Mouse (Mus musculus) liver, embryonic 13.5 days (tissue): ENCODE data around the gene Bcl9l. TPM values are rescaled to one million over a fixed set of nuclear protein-coding genes. Genes with fewer than 3 reads are reported as not detected.

Experiments
- ATAC-seq: fragments of 200-750 bp; cut with Nextera tagmentation; 2 replicates; pipeline ENCODE4 v1.8.0; 2017; ENCODE audit warnings: low read depth, mild to moderate bottlenecking, moderate number of reproducible peaks, moderate library complexity
- DNase-seq: peaks from one replicate; pipeline ENCODE4 v3.0.0; 2022
- H3K27ac ChIP-seq: fragments of 300-500 bp; sonication (generic); 2 replicates; pipeline ENCODE4 v1.5.1; 2015; ENCODE audit warnings: moderate library complexity, mild to moderate bottlenecking, inconsistent platforms
- H3K27me3 ChIP-seq: fragments of 300-500 bp; sonication (generic); 2 replicates; pipeline ENCODE4 v1.6.1; 2015; ENCODE audit warnings: mild to moderate bottlenecking, inconsistent platforms
- H3K36me3 ChIP-seq: fragments of 300-500 bp; sonication (generic); 2 replicates; pipeline ENCODE4 v1.6.1; 2015; ENCODE audit warnings: mild to moderate bottlenecking, inconsistent platforms
- H3K4me1 ChIP-seq: fragments of 300-500 bp; sonication (generic); replicated peaks from 2 replicates; pipeline ENCODE4 v1.6.1; 2015; ENCODE audit warnings: inconsistent platforms
- H3K4me2 ChIP-seq: fragments of 300-500 bp; sonication (generic); 2 replicates; pipeline ENCODE4 v1.6.1; 2015; ENCODE audit warnings: inconsistent platforms, mild to moderate bottlenecking, moderate library complexity
- H3K4me3 ChIP-seq: fragments of 300-500 bp; sonication (generic); replicated peaks from 2 replicates; pipeline ENCODE4 v1.5.1; 2015; ENCODE audit warnings: mild to moderate bottlenecking, inconsistent platforms
- H3K9ac ChIP-seq: fragments of 300-500 bp; sonication (generic); 2 replicates; pipeline ENCODE4 v1.6.1; 2015; ENCODE audit warnings: mild to moderate bottlenecking, inconsistent platforms
- H3K9me3 ChIP-seq: fragments of 300-500 bp; sonication (generic); replicated peaks from 2 replicates; pipeline ENCODE4 v1.6.1; 2016; ENCODE audit warnings: inconsistent platforms
- WGBS: fragments of 180-500 bp; shearing (Covaris S2); methylation state at CpG from one replicate; pipeline ENCODE4 v1.1.7; 2015; ENCODE audit not compliant: insufficient replicate concordance; 5-methylcytosine and 5-hydroxymethylcytosine counted together
- polyA plus RNA-seq: library from polyadenylated mRNA; unstranded; fragments of >200 nt; fragmentation: Nextera tagmentation; extraction: Ambion mirVana; gene quantifications from 2 replicates; pipeline ENCODE4 v1.2.1, GENCODE M21; 2015

Gene Bcl9l
- polyA plus RNA-seq, 1 experiment from 2014 or later, result 1.5 TPM

GRCm38 (mm10) chr9:44473184-44473583 lies 9.4 kb upstream of the Bcl9l start:
- 43% methylated on average over 3 of the region's 3 CpGs for WGBS
- no peak for DNase-seq

GRCm38 (mm10) chr9:44474327-44474726 lies 8.3 kb upstream of the Bcl9l start:
- 45% methylated on average over 1 of the region's 1 CpGs for WGBS
- no peaks in the 10 kb centered on the region for H3K9me3 ChIP-seq
- ATAC-seq (no peak), DNase-seq (no peak)
- no peak overlapping the region for H3K27ac ChIP-seq
- H3K36me3 ChIP-seq, result no peaks in the 10 kb centered on the region
- no peak overlapping the region for H3K4me3 ChIP-seq
- H3K9ac ChIP-seq, result no peak overlapping the region
- H3K4me2 ChIP-seq, result no peak overlapping the region
- H3K4me1 ChIP-seq, result peaks cover 21% of the 10 kb centered on the region
- H3K27me3 ChIP-seq, result peaks cover 27% of the 10 kb centered on the region

More at GRCm38 (mm10) chr9:44473184-44473583, 9.4 kb upstream of the Bcl9l start:
- Histone ChIP-seq H3K36me3 (no peaks in the 10 kb centered on the region), H3K9me3 (no peaks in the 10 kb centered on the region), H3K4me2 (no peak overlapping the region), H3K4me3 (no peak overlapping the region), H3K27ac (no peak overlapping the region), H3K4me1 (peaks cover 9% of the 10 kb centered on the region), H3K27me3 (peaks cover 27% of the 10 kb centered on the region), H3K9ac (no peak overlapping the region)
- ATAC-seq, result no peak

GRCm38 (mm10) chr9:44475936-44476335 lies 6.7 kb upstream of the Bcl9l start:
- no peaks in the 10 kb centered on the region for H3K36me3 ChIP-seq
- WGBS, result 86% methylated on average over 3 of the region's 3 CpGs
- no peaks in the 10 kb centered on the region for H3K9me3 ChIP-seq
- DNase-seq (no peak), ATAC-seq (no peak)
- peaks cover 28% of the 10 kb centered on the region for H3K4me1 ChIP-seq
- H3K27ac ChIP-seq, result no peak overlapping the region
- H3K4me2 ChIP-seq, result no peak overlapping the region
- H3K4me3 ChIP-seq, result no peak overlapping the region
- H3K27me3 ChIP-seq, result peaks cover 31% of the 10 kb centered on the region
- no peak overlapping the region for H3K9ac ChIP-seq

- peak overlapping the region; percentile 62 for H3K4me3 ChIP-seq
- H3K27me3 ChIP-seq, result peaks cover 48% of the 10 kb centered on the region
- H3K27ac ChIP-seq, result no peak overlapping the region
- peak overlapping the region; percentile 5; the same call in 1 of the 2 replicates for H3K9ac ChIP-seq
- WGBS, result 4% methylated on average over 24 of the region's 24 CpGs
- ATAC-seq (no peak), DNase-seq (no peak)
- peaks cover 32% of the 10 kb centered on the region for H3K4me1 ChIP-seq
- no peaks in the 10 kb centered on the region for H3K36me3 ChIP-seq
- no peaks in the 10 kb centered on the region for H3K9me3 ChIP-seq
- H3K4me2 ChIP-seq, result peak overlapping the region; percentile 86
Measured at GRCm38 (mm10) chr9:44477339-44478228, 5.0 kb upstream of the Bcl9l start.

- ATAC-seq (no peak), DNase-seq (no peak)
- Histone ChIP-seq H3K9ac (peak overlapping the region; percentile 58), H3K9me3 (no peaks in the 10 kb centered on the region), H3K4me3 (peak overlapping the region; percentile 62), H3K4me2 (peak overlapping the region; percentile 86), H3K27me3 (peaks cover 56% of the 10 kb centered on the region), H3K27ac (peak overlapping the region; percentile 55; the same call in 1 of the 2 replicates), H3K36me3 (no peaks in the 10 kb centered on the region), H3K4me1 (peaks cover 37% of the 10 kb centered on the region)
- WGBS, result under 1% methylated on average over 27 of the region's 27 CpGs
Measured at GRCm38 (mm10) chr9:44478229-44478921, 4.2 kb upstream of the Bcl9l start.

- Histone ChIP-seq H3K9ac (peak overlapping the region; percentile 58), H3K9me3 (no peaks in the 10 kb centered on the region), H3K4me2 (peak overlapping the region; percentile 86), H3K27ac (peak overlapping the region; percentile 66), H3K36me3 (no peaks in the 10 kb centered on the region), H3K4me3 (peak overlapping the region; percentile 62), H3K27me3 (peaks cover 63% of the 10 kb centered on the region), H3K4me1 (peaks cover 44% of the 10 kb centered on the region)
- peak; percentile 21 for ATAC-seq
- WGBS, result under 1% methylated on average over 29 of the region's 29 CpGs
- no peak for DNase-seq
Measured at GRCm38 (mm10) chr9:44478959-44479605, 3.5 kb upstream of the Bcl9l start.

GRCm38 (mm10) chr9:44479628-44480428 lies 2.8 kb upstream of the Bcl9l start:
- Histone ChIP-seq H3K27ac (peak overlapping the region; percentile 66), H3K4me2 (peak overlapping the region; percentile 86), H3K4me1 (peaks cover 51% of the 10 kb centered on the region), H3K4me3 (peak overlapping the region; percentile 62), H3K36me3 (no peaks in the 10 kb centered on the region), H3K9ac (peak overlapping the region; percentile 58), H3K27me3 (peaks cover 70% of the 10 kb centered on the region), H3K9me3 (no peaks in the 10 kb centered on the region)
- WGBS, result under 1% methylated on average over 26 of the region's 26 CpGs
- peak; percentile 38 for ATAC-seq
- DNase-seq, result peak; percentile 62

GRCm38 (mm10) chr9:44482112-44482511 lies 513 bp upstream of the Bcl9l start:
- H3K4me1 ChIP-seq, result peaks cover 71% of the 10 kb centered on the region
- peak overlapping the region; percentile 77 for H3K4me2 ChIP-seq
- H3K4me3 ChIP-seq, result peak overlapping the region; percentile 72
- H3K36me3 ChIP-seq, result no peaks in the 10 kb centered on the region
- no peak for DNase-seq
- H3K9me3 ChIP-seq, result no peaks in the 10 kb centered on the region
- ATAC-seq, result 0 out of 2 replicates have a peak, but pooled peaks have one; percentile 2
- 11% methylated on average over 3 of the region's 3 CpGs for WGBS
- no peak overlapping the region for H3K27ac ChIP-seq
- H3K27me3 ChIP-seq, result peaks cover 76% of the 10 kb centered on the region
- no peak overlapping the region for H3K9ac ChIP-seq

GRCm38 (mm10) chr9:44483041-44483509 lies 450 bp downstream of the Bcl9l start:
- H3K36me3 ChIP-seq, result no peaks in the 10 kb centered on the region
- peaks cover 73% of the 10 kb centered on the region for H3K27me3 ChIP-seq
- peak overlapping the region; percentile 72 for H3K27ac ChIP-seq
- DNase-seq, result no peak
- H3K9me3 ChIP-seq, result no peaks in the 10 kb centered on the region
- peaks cover 72% of the 10 kb centered on the region for H3K4me1 ChIP-seq
- H3K4me2 ChIP-seq, result peak overlapping the region; percentile 77
- no peak for ATAC-seq
- H3K4me3 ChIP-seq, result peak overlapping the region; percentile 72
- H3K9ac ChIP-seq, result peak overlapping the region; percentile 77
- WGBS, result under 1% methylated on average over 30 of the region's 39 CpGs

GRCm38 (mm10) chr9:44483510-44484044 lies 952 bp downstream of the Bcl9l start:
- peak overlapping the region; percentile 72 for H3K4me3 ChIP-seq
- H3K36me3 ChIP-seq, result no peaks in the 10 kb centered on the region
- no peak for ATAC-seq
- H3K27ac ChIP-seq, result peak overlapping the region; percentile 72
- peak overlapping the region; percentile 77 for H3K9ac ChIP-seq
- WGBS, result under 1% methylated on average over 12 of the region's 12 CpGs
- peak overlapping the region; percentile 77 for H3K4me2 ChIP-seq
- H3K4me1 ChIP-seq, result peaks cover 72% of the 10 kb centered on the region
- DNase-seq, result no peak
- peaks cover 68% of the 10 kb centered on the region for H3K27me3 ChIP-seq
- no peaks in the 10 kb centered on the region for H3K9me3 ChIP-seq
